Mouse (Mus musculus) liver, postnatal 0 days (tissue): ENCODE measurements at regions not wholly inside any gene's neighbourhood (a gene's known extent, or its start where the extent isn't known, plus 50 kb on each side); places are given as distances from the start of the nearest gene placed in this dataset.

ENCODE experiments used
- CTCF ChIP-seq: sonication (generic); IDR thresholded peaks from 2 replicates; pipeline ENCODE4 v1.5.1; 2016; ENCODE audit warnings: antibody characterized with exemption, low read depth
- EP300 ChIP-seq: IDR thresholded peaks from 2 replicates; pipeline ENCODE4 v1.6.1; 2016; ENCODE audit warnings: antibody characterized with exemption, low read depth, mild to moderate bottlenecking

- TF ChIP-seq CTCF (no peak), EP300 (no peak)
Measured at GRCm38 (mm10) chr1:176622213-176622612, 191.7 kb downstream of the Cep170 start.
